Mouse (Mus musculus) cerebellum, adult 18-20 months (tissue): Measurements from ENCODE around the gene Lypd6b.

ENCODE experiments used
- DNase-seq, 2 experiments: peaks; one replicate each; pipeline ENCODE4 v3.0.0; 2021

The Lypd6b gene

GRCm38 (mm10) chr2:49952632-49953293, 165.3 kb downstream of the Lypd6b start:
- no peak for DNase-seq

GRCm38 (mm10) chr2:49957449-49957848, 170.0 kb downstream of the Lypd6b start:
- DNase-seq: no peak

- DNase-seq: no peak
These were observed 174.5 kb downstream of the Lypd6b start for GRCm38 (mm10) chr2:49961991-49962390.

- DNase-seq: no peak
These were observed 177.4 kb downstream of the Lypd6b start for GRCm38 (mm10) chr2:49964899-49965298.

- DNase-seq: no peak
These were observed 180.3 kb downstream of the Lypd6b start for GRCm38 (mm10) chr2:49967748-49968147.

GRCm38 (mm10) chr2:49970990-49971389, 183.5 kb downstream of the Lypd6b start:
- no peak for DNase-seq

- DNase-seq: no peak
These were observed 191.1 kb downstream of the Lypd6b start for GRCm38 (mm10) chr2:49978606-49979005.

- no peak for DNase-seq
These were observed 192.5 kb downstream of the Lypd6b start for GRCm38 (mm10) chr2:49979991-49980390.

GRCm38 (mm10) chr2:49983021-49983420, 195.5 kb downstream of the Lypd6b start:
- DNase-seq: no peak

- DNase-seq: no peak
These were observed 197.3 kb downstream of the Lypd6b start for GRCm38 (mm10) chr2:49984780-49985179.

GRCm38 (mm10) chr2:49995841-49996240, 208.4 kb downstream of the Lypd6b start:
- no peak for DNase-seq

GRCm38 (mm10) chr2:49997216-49997615, 209.7 kb downstream of the Lypd6b start:
- DNase-seq: no peak
